Mouse (Mus musculus) megakaryocyte, adult 5-6 weeks (primary cell): ENCODE measurements around the gene Tcn2. TPM values are rescaled to one million over a fixed set of nuclear protein-coding genes. Genes with fewer than 3 reads are reported as not detected.
A peak's percentile ranks its signal among the peaks of the same experiment; 100 is the strongest.
"Not testable (repeated sequence)": the region's sequence is repeated elsewhere in the genome, so short reads cannot be mapped to it uniquely, and the experiment has no call there.

ENCODE experiments used
- ATAC-seq: 2 replicates; pipeline ENCODE4 v1.8.0; 2016; ENCODE audit warnings: mild to moderate bottlenecking, inconsistent platforms; ENCODE audit not compliant: poor library complexity, severe bottlenecking
- total RNA-seq, 2 experiments: library from RNA; stranded (forward) in 1 of 2; stranded (reverse) in 1 of 2; fragments of 153-499, 151-499 nt in 1 of 2; fragments of 221-1000, 200-1000 nt in 1 of 2; gene quantifications; 2 replicates each; pipeline versions ENCODE4 v1.2.3 to v1.2.4; 2015 to 2017

The Tcn2 gene
- total RNA-seq (2015): 108 and 109 TPM in 2 replicates
- 57.0 and 66.9 TPM in 2 replicates for total RNA-seq (2017)

GRCm38 (mm10) chr11:3931511-3932211 lies at the start of gene Tcn2:
Gene Tcn2 (minus strand): TSS chr11:3932159.
- peak; percentile 77 for ATAC-seq

- no peak for ATAC-seq
Measured at GRCm38 (mm10) chr11:3981536-3981935, 49.6 kb upstream of the Tcn2 start.

GRCm38 (mm10) chr11:3978421-3978820 lies 46.5 kb upstream of the Tcn2 start:
- no peak for ATAC-seq

GRCm38 (mm10) chr11:3976678-3977077 lies 44.7 kb upstream of the Tcn2 start, which contains the start of gene 4930556J24Rik:
Gene 4930556J24Rik (minus strand): TSS chr11:3976778.
- no peak for ATAC-seq

- no peak for ATAC-seq
Measured at GRCm38 (mm10) chr11:3974311-3974710, 42.4 kb upstream of the Tcn2 start.

- ATAC-seq: no peak
Measured at GRCm38 (mm10) chr11:3973081-3973480, 41.1 kb upstream of the Tcn2 start.

- ATAC-seq: no peak
Measured at GRCm38 (mm10) chr11:3970361-3970760, 38.4 kb upstream of the Tcn2 start.

GRCm38 (mm10) chr11:3969837-3970236 lies 37.9 kb upstream of the Tcn2 start:
- ATAC-seq: no peak

- peak; percentile 48 for ATAC-seq
Measured at GRCm38 (mm10) chr11:3964416-3965172, 32.6 kb upstream of the Tcn2 start.

GRCm38 (mm10) chr11:3963610-3964415 lies 31.9 kb upstream of the Tcn2 start, which contains the start of gene Pes1:
Gene Pes1 (plus strand): TSS chr11:3963975.
- peak; percentile 96 for ATAC-seq

- ATAC-seq: 0 out of 2 replicates have a peak, but pooled peaks have one; percentile 2
Measured at GRCm38 (mm10) chr11:3963155-3963554, 31.2 kb upstream of the Tcn2 start.

GRCm38 (mm10) chr11:3961761-3962160 lies 29.8 kb upstream of the Tcn2 start:
- ATAC-seq: no peak

- no peak for ATAC-seq
Measured at GRCm38 (mm10) chr11:3960901-3961300, 28.9 kb upstream of the Tcn2 start.

- not testable (repeated sequence) for ATAC-seq
Measured at GRCm38 (mm10) chr11:3955371-3955770, 23.4 kb upstream of the Tcn2 start.

- not testable (repeated sequence) for ATAC-seq
Measured at GRCm38 (mm10) chr11:3954876-3955275, 22.9 kb upstream of the Tcn2 start.

GRCm38 (mm10) chr11:3946386-3946785 lies 14.4 kb upstream of the Tcn2 start:
- no peak for ATAC-seq

- no peak for ATAC-seq
Measured at GRCm38 (mm10) chr11:3941371-3941770, 9.4 kb upstream of the Tcn2 start.

GRCm38 (mm10) chr11:3937321-3937874 lies 5.4 kb upstream of the Tcn2 start:
- no peak for ATAC-seq

GRCm38 (mm10) chr11:3936318-3936717 lies 4.4 kb upstream of the Tcn2 start:
- no peak for ATAC-seq

- no peak for ATAC-seq
Measured at GRCm38 (mm10) chr11:3935135-3935534, 3.2 kb upstream of the Tcn2 start.
